Mouse (Mus musculus) cerebellum, adult 9-10 months (tissue): ENCODE measurements around the gene Ddx39b.

ENCODE experiments used
- DNase-seq: peaks from one replicate; pipeline ENCODE4 v3.0.0; 2022

The Ddx39b gene

GRCm38 (mm10) chr17:35245731-35246623 lies 4.4 kb downstream of the Ddx39b start:
- peak; percentile 50 for DNase-seq

- peak; percentile 21 for DNase-seq
Observed at GRCm38 (mm10) chr17:35247144-35247543, 5.6 kb downstream of the Ddx39b start.

DNA sequence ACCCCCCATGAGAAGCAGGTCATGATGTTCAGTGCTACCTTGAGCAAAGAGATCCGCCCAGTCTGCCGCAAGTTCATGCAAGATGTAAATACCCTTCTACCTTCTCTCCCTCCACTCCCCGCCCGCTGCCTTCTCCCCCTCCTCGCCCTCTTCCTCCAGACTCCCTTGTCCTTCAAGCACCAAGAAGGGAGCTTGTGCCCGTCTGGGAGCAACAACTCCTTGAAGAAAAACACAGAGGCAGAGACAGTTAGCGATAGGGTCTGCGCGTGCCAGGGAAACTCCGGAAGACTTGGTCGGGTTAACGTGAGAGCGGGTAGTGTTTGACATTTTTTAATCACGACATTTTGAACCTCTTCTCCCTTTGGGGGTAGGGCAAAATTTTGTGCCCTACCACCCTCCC lies 7.4 kb downstream of the Ddx39b start:
- DNase-seq, result peak; percentile 17

- DNase-seq, result peak; percentile 18
Observed at GRCm38 (mm10) chr17:35249451-35250197, 8.1 kb downstream of the Ddx39b start.

DNA sequence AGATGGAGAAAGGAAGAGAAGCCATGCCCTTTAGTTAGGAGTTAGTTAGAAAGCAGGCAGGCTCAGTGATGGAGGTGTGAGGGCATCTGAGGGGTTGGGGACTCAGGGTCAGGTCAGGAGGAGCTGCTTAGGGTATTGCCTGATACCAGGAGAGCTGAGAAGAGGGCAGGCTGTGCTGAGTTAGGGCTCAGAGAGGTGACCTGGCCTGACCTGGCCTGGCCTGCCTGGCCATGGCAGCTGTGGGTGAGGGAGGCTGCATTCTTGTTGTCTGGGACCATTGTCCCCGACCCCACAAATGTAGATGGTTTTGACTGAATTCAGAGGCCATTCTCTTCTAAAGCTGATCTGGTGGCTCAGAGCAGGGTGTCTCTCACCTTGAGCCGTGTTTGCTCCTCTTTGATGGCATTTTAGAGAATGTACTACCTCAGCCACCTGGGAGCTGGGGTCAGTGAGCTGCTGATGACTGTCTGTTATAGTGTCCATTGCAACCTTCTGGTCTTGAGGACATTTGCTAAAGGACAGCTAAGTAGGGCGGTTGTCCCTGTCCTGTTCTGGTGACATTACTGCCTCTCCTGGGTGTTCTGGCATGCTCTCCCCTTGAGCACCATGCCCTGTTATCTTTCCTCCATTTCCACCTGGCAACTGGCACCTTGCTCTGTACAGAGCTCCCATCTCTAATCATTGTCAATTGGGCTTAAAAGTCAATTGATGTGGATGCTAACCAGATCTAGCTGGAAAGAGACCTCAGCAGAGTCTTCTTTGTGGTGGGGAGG lies 9.0 kb downstream of the Ddx39b start:
- DNase-seq, result peak; percentile 19

GRCm38 (mm10) chr17:35251162-35251719 lies 9.7 kb downstream of the Ddx39b start:
- peak; percentile 37 for DNase-seq

GRCm38 (mm10) chr17:35251981-35252380 lies 10.4 kb downstream of the Ddx39b start:
- peak; percentile 19 for DNase-seq

DNA sequence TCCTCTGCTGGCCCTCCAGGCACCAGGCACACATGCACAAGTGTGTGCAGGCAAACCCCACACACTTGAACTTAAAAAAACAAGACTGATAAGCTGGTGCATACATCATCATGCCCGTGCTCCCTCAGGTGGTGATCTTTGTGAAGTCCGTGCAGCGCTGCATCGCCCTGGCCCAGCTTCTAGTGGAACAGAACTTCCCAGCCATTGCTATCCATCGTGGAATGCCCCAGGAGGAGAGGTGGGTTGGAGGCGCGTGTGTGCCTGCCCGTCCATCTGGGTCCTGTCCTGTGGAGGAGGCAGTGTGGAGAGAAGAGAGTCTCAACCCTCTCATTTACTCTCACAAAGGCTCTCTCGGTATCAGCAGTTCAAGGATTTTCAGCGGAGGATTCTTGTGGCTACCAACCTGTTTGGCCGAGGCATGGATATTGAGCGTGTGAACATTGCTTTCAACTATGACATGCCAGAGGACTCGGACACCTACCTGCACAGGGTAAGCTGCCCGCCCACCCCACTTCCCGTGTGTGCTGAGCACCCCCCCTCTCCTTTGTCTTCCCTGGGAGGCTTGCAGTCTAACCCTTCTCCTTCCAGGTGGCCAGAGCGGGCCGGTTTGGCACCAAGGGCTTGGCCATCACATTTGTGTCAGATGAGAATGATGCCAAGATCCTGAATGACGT lies 11.2 kb downstream of the Ddx39b start:
- peak; percentile 33 for DNase-seq

- peak; percentile 13 for DNase-seq
Observed at GRCm38 (mm10) chr17:35253293-35254093, 11.9 kb downstream of the Ddx39b start.

- DNase-seq, result peak; percentile 71
Observed at GRCm38 (mm10) chr17:35254241-35255098, 12.9 kb downstream of the Ddx39b start.

DNA sequence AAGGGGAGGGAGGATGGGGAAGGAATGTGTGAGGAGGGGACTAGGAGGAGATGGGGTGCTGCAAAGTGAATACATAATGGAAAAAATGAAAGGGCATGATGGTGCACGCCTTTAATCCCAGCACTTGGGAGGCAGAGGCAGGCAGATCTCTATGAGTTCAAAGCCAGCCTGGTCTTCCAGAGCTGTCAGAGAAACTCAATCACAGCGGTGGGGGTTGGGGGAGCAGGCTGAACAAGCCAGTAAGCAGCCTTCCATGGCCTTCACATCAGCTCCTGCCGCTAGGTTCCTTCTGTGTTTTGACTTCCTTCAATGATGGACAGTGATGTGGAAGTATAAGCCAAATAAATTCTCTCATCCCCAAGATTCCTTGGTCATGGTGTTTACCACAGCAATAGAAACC lies 13.8 kb downstream of the Ddx39b start:
- DNase-seq, result peak; percentile 38

GRCm38 (mm10) chr17:35255704-35256103 lies 14.2 kb downstream of the Ddx39b start:
- no peak for DNase-seq

GRCm38 (mm10) chr17:35257378-35257777 lies 15.8 kb downstream of the Ddx39b start:
- peak; percentile 21 for DNase-seq

- DNase-seq, result peak; percentile 97
Observed at GRCm38 (mm10) chr17:35257824-35258491, 16.4 kb downstream of the Ddx39b start.

GRCm38 (mm10) chr17:35258492-35259478 lies 17.2 kb downstream of the Ddx39b start:
- peak; percentile 31 for DNase-seq

- peak; percentile 10 for DNase-seq
Observed at GRCm38 (mm10) chr17:35259621-35260020, 18.1 kb downstream of the Ddx39b start.

DNA sequence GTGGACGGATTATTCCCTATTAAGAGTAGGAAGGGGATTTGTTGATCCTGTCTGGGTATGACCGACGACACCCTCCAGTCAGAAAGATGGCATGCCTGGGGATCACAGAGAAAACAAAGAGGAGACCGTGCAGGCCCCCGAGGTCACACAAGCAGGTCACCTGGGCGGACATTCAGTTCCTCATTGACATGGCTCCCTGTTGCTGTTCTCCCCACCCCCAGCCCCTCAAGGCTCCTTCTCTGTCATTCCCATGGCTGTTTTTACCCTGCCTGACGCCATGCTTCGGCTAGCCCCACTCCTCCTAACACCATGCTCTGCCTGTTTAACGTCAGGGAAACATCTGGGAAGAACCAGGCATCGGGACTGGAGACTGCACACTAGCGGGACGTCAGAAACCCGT lies 20.1 kb downstream of the Ddx39b start:
- DNase-seq, result peak; percentile 28
